Mouse (Mus musculus): ENCODE data around the gene Dip2c.

DNA sequence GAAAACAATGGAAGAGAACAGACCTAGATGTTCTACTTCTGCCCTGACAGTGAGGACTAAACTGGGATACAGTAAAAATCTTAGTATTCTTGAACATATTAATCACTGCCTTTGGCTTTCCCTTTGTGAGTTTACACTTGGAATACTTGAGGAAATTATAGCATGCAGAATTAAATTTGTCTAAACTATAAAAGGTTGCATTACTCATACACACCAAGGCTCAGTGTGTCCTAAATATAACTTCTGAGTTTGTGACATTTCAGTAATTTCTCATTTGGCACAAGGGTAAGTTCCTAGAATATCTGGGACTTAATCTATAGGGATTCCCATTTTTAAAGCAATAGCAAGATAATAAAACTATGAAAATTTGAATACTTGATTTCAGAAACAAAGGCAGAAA is 262.2 kb downstream of the Dip2c start:
- TF ChIP-seq POLR2A (IDR thresholded peaks at IDR 0.05; ENCODE audit: borderline replicate concordance, extremely low read depth, low read depth, low read length) (no peak), CTCF (IDR thresholded peaks at IDR 0.05; ENCODE audit: insufficient read depth, low read length) (no peak)
